Comparison of ENCODE assay signal across 14 mouse cellular contexts in genomic region chr15:78305341-78305933, GRCm38 (mm10). TPM values are rescaled to one million over a fixed set of nuclear protein-coding genes. Genes with fewer than 3 reads are reported as not detected.
DNase-seq lines count a peak whose midpoint lies in the region; ATAC-seq and TF ChIP-seq lines count a peak whose summit lies in the region.
"Had no signal": no experiment of that assay in that cellular context is flagged by ENCODE, and none has a peak within 500 bp of the region (broad histone marks: within the 10 kb centered on the region; RNA-seq: fewer than 3 reads in every experiment).

TSS of gene Csf2rb2 (minus strand) at chr15:78305721.

- 63% methylated on average over 10 of the region's 10 CpGs for WGBS in lung, postnatal 0 days
- 32% methylated on average over 10 of the region's 10 CpGs for whole genome bisulfite sequencing in liver, embryonic 15.5 days (ENCODE audit: insufficient replicate concordance)
- WGBS in small intestine, adult 2 months, result 63% methylated on average over 10 of the region's 10 CpGs
- WGBS in heart, embryonic 12.5 days, result 64% methylated on average over 10 of the region's 10 CpGs

- no peak within 1 kb of the TSS for H3K4me2 ChIP-seq in lung, postnatal 0 days (replicated peaks; ENCODE audit: low read depth, low read length)
- peak within 1 kb of the TSS; percentile 20 for H3K4me2 ChIP-seq in liver, embryonic 15.5 days
- no peak within 1 kb of the TSS for H3K4me2 ChIP-seq in heart, embryonic 12.5 days
- H3K4me2 ChIP-seq: forebrain, embryonic 12.5 days; lung, embryonic 15.5 days; stomach, embryonic 15.5 days had no signal

- TF ChIP-seq POLR2A in bone marrow macrophage, adult 2 months (IDR thresholded peaks at IDR 0.05; ENCODE audit: borderline replicate concordance, low read depth, low read length), result no peak
- no peak for TF ChIP-seq POLR2A in small intestine, adult 2 months (IDR thresholded peaks at IDR 0.05; ENCODE audit: low read depth, low read length)

- no peak within 1 kb of the TSS for H3K9ac ChIP-seq in lung, postnatal 0 days (replicated peaks; ENCODE audit: low read depth)
- H3K9ac ChIP-seq in liver, embryonic 15.5 days, result no peak within 1 kb of the TSS
- no peak within 1 kb of the TSS for H3K9ac ChIP-seq in heart, embryonic 12.5 days
- H3K9ac ChIP-seq: forebrain, embryonic 12.5 days; lung, embryonic 15.5 days; stomach, embryonic 15.5 days had no signal

- no peaks in the 10 kb centered on the region for H3K36me3 ChIP-seq in lung, postnatal 0 days (ENCODE audit: insufficient read depth, low read length)
- H3K36me3 ChIP-seq in liver, embryonic 15.5 days (replicated peaks), result no peaks in the 10 kb centered on the region
- H3K36me3 ChIP-seq in small intestine, adult 2 months (ENCODE audit: control insufficient read depth, insufficient read depth, low read length), result no peaks in the 10 kb centered on the region
- H3K36me3 ChIP-seq in heart, embryonic 12.5 days, result no peaks in the 10 kb centered on the region
- H3K36me3 ChIP-seq: forebrain, embryonic 12.5 days; lung, embryonic 15.5 days; stomach, embryonic 15.5 days had no signal

- ATAC-seq in lung, postnatal 0 days, result no peak
- ATAC-seq in liver, embryonic 15.5 days (ENCODE audit: insufficient read depth), result no peak
- no peak for ATAC-seq in erythroblast, adult 5-6 weeks (replicated peaks; ENCODE audit: low FRiP score, poor library complexity, severe bottlenecking)
- no peak for ATAC-seq in heart, embryonic 12.5 days (ENCODE audit: insufficient number of reproducible peaks, low FRiP score)
- ATAC-seq: hindbrain, embryonic 16.5 days had no signal

- no peaks in the 10 kb centered on the region for H3K4me1 ChIP-seq in lung, postnatal 0 days (ENCODE audit: insufficient read depth, low read depth, low read length)
- peaks cover 44% of the 10 kb centered on the region for H3K4me1 ChIP-seq in bone marrow macrophage, adult 2 months (ENCODE audit: control insufficient read depth, insufficient read depth, low read length)
- H3K4me1 ChIP-seq in liver, embryonic 15.5 days (replicated peaks), result peaks cover 6% of the 10 kb centered on the region; the same call in 1 of the 2 replicates
- H3K4me1 ChIP-seq in small intestine, adult 2 months (ENCODE audit: control insufficient read depth, insufficient read depth, insufficient read length, low read length), result no peaks in the 10 kb centered on the region
- peaks cover 5% of the 10 kb centered on the region; the same call in 1 of the 2 replicates for H3K4me1 ChIP-seq in heart, embryonic 12.5 days (replicated peaks)
- H3K4me1 ChIP-seq: forebrain, embryonic 12.5 days; lung, embryonic 15.5 days had no signal

- H3K27me3 ChIP-seq in lung, postnatal 0 days (replicated peaks; ENCODE audit: insufficient read depth, low read length), result no peaks in the 10 kb centered on the region
- H3K27me3 ChIP-seq in liver, embryonic 15.5 days, result peaks cover 15% of the 10 kb centered on the region
- H3K27me3 ChIP-seq in small intestine, adult 2 months (ENCODE audit: control insufficient read depth, insufficient read depth, low read length), result no peaks in the 10 kb centered on the region
- no peaks in the 10 kb centered on the region for H3K27me3 ChIP-seq in heart, embryonic 12.5 days (replicated peaks)
- H3K27me3 ChIP-seq: forebrain, embryonic 12.5 days; lung, embryonic 15.5 days; stomach, embryonic 15.5 days had no signal

- H3K9me3 ChIP-seq in lung, postnatal 0 days (ENCODE audit: low read length), result no peaks in the 10 kb centered on the region
- no peaks in the 10 kb centered on the region for H3K9me3 ChIP-seq in liver, embryonic 15.5 days (replicated peaks)
- H3K9me3 ChIP-seq in heart, embryonic 12.5 days (replicated peaks), result no peaks in the 10 kb centered on the region
- H3K9me3 ChIP-seq: forebrain, embryonic 12.5 days; lung, embryonic 15.5 days; stomach, embryonic 15.5 days had no signal

- no peak for TF ChIP-seq CTCF in lung, postnatal 0 days (IDR thresholded peaks at IDR 0.05)
- TF ChIP-seq CTCF in bone marrow macrophage, adult 2 months (IDR thresholded peaks at IDR 0.05; ENCODE audit: low read depth, low read length), result no peak
- TF ChIP-seq CTCF in small intestine, adult 2 months (IDR thresholded peaks at IDR 0.05; ENCODE audit: extremely low read depth, insufficient read length, insufficient replicate concordance, low read depth, low read length), result no peak

- DNase-seq in lung, postnatal 0 days (ENCODE audit: low spot score), result peak; percentile 17
- no peak for DNase-seq in lung, postnatal 10 days
- DNase-seq: adrenal gland, postnatal 14 days; cerebellum, adult 9-10 months; kidney, adult 8-10 months had no signal

- H3K27ac ChIP-seq in lung, postnatal 0 days (ENCODE audit: low read length), result no peak within 1 kb of the TSS
- peak within 1 kb of the TSS; percentile 75 for H3K27ac ChIP-seq in bone marrow macrophage, adult 2 months (ENCODE audit: insufficient read depth, low read depth, low read length)
- 0 out of 2 replicates have a peak within 1 kb of the TSS, but pooled peaks have one; percentile 41 for H3K27ac ChIP-seq in liver, embryonic 15.5 days (replicated peaks)
- peak within 1 kb of the TSS; percentile 22; the same call in 1 of the 2 replicates for H3K27ac ChIP-seq in small intestine, adult 2 months (ENCODE audit: insufficient read depth, low read depth, low read length)
- H3K27ac ChIP-seq in heart, embryonic 12.5 days (ENCODE audit: poor library complexity, severe bottlenecking), result no peak within 1 kb of the TSS
- H3K27ac ChIP-seq: forebrain, embryonic 12.5 days; lung, embryonic 15.5 days; stomach, embryonic 15.5 days had no signal

- TF ChIP-seq EP300 in lung, postnatal 0 days (IDR thresholded peaks at IDR 0.05), result no peak

- no peak within 1 kb of the TSS for H3K4me3 ChIP-seq in lung, postnatal 0 days (ENCODE audit: low read depth, low read length)
- H3K4me3 ChIP-seq in bone marrow macrophage, adult 2 months (ENCODE audit: insufficient read depth, low read length), result peak within 1 kb of the TSS; percentile 55
- peak within 1 kb of the TSS; percentile 33 for H3K4me3 ChIP-seq in liver, embryonic 15.5 days (replicated peaks)
- H3K4me3 ChIP-seq in small intestine, adult 2 months (ENCODE audit: low read depth, low read length), result peak within 1 kb of the TSS; percentile 24; the same call in 1 of the 2 replicates
- no peak within 1 kb of the TSS for H3K4me3 ChIP-seq in heart, embryonic 12.5 days
- H3K4me3 ChIP-seq: forebrain, embryonic 12.5 days; lung, embryonic 15.5 days; stomach, embryonic 15.5 days had no signal

RNA-seq across cellular contexts. Expression of gene Csf2rb2, which starts in this region (rescaled TPM):
- 0.84 and 0.95 TPM in 2 replicates for polyA plus RNA-seq in lung, postnatal 0 days (2015; fragmentation: Nextera tagmentation; extraction: Ambion mirVana)
- 66.8 and 71.4 TPM in 2 replicates for polyA plus RNA-seq in bone marrow macrophage, adult 2 months (2012; ENCODE audit: insufficient read depth, insufficient read length, missing spikeins)
- 1.4 and 1.5 TPM in 2 replicates for polyA plus RNA-seq in liver, embryonic 15.5 days (2015; fragmentation: Nextera tagmentation; extraction: Ambion mirVana)
- polyA plus RNA-seq in small intestine, adult 2 months (2012; rRNA removed), result 2.4 and 3.5 TPM in 2 replicates
- total RNA-seq in erythroblast, adult 5-6 weeks (2015; ENCODE audit: low replicate concordance), result 6.5 and 6.9 TPM in 2 replicates
- total RNA-seq in erythroblast, adult 5-6 weeks (2017; ENCODE audit: low replicate concordance), result 0.98 and 1.4 TPM in 2 replicates
- polyA plus RNA-seq in heart, embryonic 12.5 days (2016; fragmentation: Nextera tagmentation; extraction: Ambion mirVana), result 0.48 and 0.51 TPM in 2 replicates

Comparison
In these comparisons a context has a peak if more than half of its experiments do, and no peak if none do; other contexts are left out.
1. RNA of gene Csf2rb2 (polyA plus RNA-seq): 66.8 to 71.4 TPM in bone marrow macrophage, adult 2 months; 2.4 to 3.5 TPM in small intestine, adult 2 months, 1.4 to 1.5 TPM in liver, embryonic 15.5 days, 0.84 to 0.95 TPM in lung, postnatal 0 days and 0.48 to 0.51 TPM in heart, embryonic 12.5 days; every median in the first group is over 10 times any median in the second.
2. Peak in DNase-seq in lung, postnatal 0 days; RNA of the gene not detected or under 1 TPM.
3. H3K27ac ChIP-seq: peak in bone marrow macrophage, adult 2 months (single experiment), liver, embryonic 15.5 days (single experiment) and small intestine, adult 2 months (single experiment); none in lung, postnatal 0 days (single experiment) and heart, embryonic 12.5 days (single experiment).
4. H3K4me3 ChIP-seq: peak in bone marrow macrophage, adult 2 months (single experiment), liver, embryonic 15.5 days (single experiment) and small intestine, adult 2 months (single experiment); none in lung, postnatal 0 days (single experiment) and heart, embryonic 12.5 days (single experiment).